ENCODE assay signal across 7 mouse cellular contexts in the genomic region with DNA sequence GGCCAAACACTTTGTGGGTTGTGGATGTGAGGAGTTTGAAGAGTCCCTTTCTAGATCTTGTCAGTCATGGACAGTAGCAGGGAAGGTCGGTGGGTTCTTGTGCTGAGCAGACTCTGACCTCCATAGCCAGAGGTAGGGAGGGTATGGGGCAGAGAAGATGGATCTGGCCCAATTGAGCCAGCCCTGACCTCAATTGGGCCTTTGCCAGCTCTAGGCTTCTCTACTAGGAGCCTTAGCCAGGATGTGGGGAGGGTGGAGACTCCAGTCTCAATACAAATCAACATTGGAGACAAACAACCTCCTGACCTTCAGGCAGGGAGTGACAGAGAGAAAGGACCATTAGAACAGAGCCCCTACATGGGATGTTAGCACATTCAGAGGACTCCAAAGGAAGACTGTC. TPM values are rescaled to one million over a fixed set of nuclear protein-coding genes. Genes with fewer than 3 reads are reported as not detected.
DNase-seq lines count a peak whose midpoint lies in the region; ATAC-seq lines count a peak whose summit lies in the region.

No protein-coding gene starts in this region.

- ATAC-seq in embryonic facial prominence, embryonic 14.5 days (ENCODE audit: low read depth), result no peak
- ATAC-seq in midbrain, embryonic 13.5 days, result no peak

- 50% methylated on average over 1 of the region's 1 CpGs for WGBS in embryonic facial prominence, embryonic 14.5 days
- 71% methylated on average over 1 of the region's 1 CpGs for WGBS in limb, embryonic 10.5 days
- 54% methylated on average over 1 of the region's 1 CpGs for WGBS in midbrain, embryonic 13.5 days

- peak overlapping the region; percentile 42 for H3K4me3 ChIP-seq in embryonic facial prominence, embryonic 14.5 days (ENCODE audit: low read depth, low read length)
- H3K4me3 ChIP-seq in limb, embryonic 10.5 days, result peak overlapping the region; percentile 51
- peak overlapping the region; percentile 34 for H3K4me3 ChIP-seq in midbrain, embryonic 13.5 days (replicated peaks)

- no peaks in the 10 kb centered on the region for H3K36me3 ChIP-seq in embryonic facial prominence, embryonic 14.5 days (ENCODE audit: control insufficient read depth, insufficient read depth, low read length)
- peaks cover 3% of the 10 kb centered on the region; the same call in 1 of the 2 replicates for H3K36me3 ChIP-seq in limb, embryonic 10.5 days
- no peaks in the 10 kb centered on the region for H3K36me3 ChIP-seq in midbrain, embryonic 13.5 days

- H3K4me2 ChIP-seq in embryonic facial prominence, embryonic 14.5 days (ENCODE audit: low read depth, low read length), result peak overlapping the region; percentile 62
- peak overlapping the region; percentile 60 for H3K4me2 ChIP-seq in midbrain, embryonic 13.5 days (replicated peaks)

- DNase-seq in MN1 (ENCODE audit: low spot score), result peak; percentile 27
- no peak for DNase-seq in embryonic facial prominence, embryonic 14.5 days (ENCODE audit: low spot score)
- peak; percentile 54 to 63 for DNase-seq in heart, postnatal 14 days
- DNase-seq in limb, embryonic 10.5 days (ENCODE audit: low spot score), result no peak
- no peak for DNase-seq in thymus, postnatal 25 days
- DNase-seq in cerebellum, postnatal 4 days (ENCODE audit: low spot score in 2 of 2), result no peak

- intact Hi-C loops in heart, postnatal 14 days (cut with DNase I), result no loop called here

- peaks cover 15% of the 10 kb centered on the region for H3K4me1 ChIP-seq in embryonic facial prominence, embryonic 14.5 days (ENCODE audit: control insufficient read depth, insufficient read depth, low read length)
- H3K4me1 ChIP-seq in limb, embryonic 10.5 days, result peaks cover 20% of the 10 kb centered on the region
- peaks cover 16% of the 10 kb centered on the region for H3K4me1 ChIP-seq in midbrain, embryonic 13.5 days (replicated peaks)

- H3K9ac ChIP-seq in embryonic facial prominence, embryonic 14.5 days (ENCODE audit: low read depth, low read length), result peak overlapping the region; percentile 57
- peak overlapping the region; percentile 39; the same call in 1 of the 2 replicates for H3K9ac ChIP-seq in midbrain, embryonic 13.5 days (replicated peaks)

- H3K27me3 ChIP-seq in embryonic facial prominence, embryonic 14.5 days (replicated peaks; ENCODE audit: control insufficient read depth, insufficient read depth, low read length), result peaks cover 6% of the 10 kb centered on the region; the same call in 1 of the 2 replicates
- peaks cover 41% of the 10 kb centered on the region for H3K27me3 ChIP-seq in limb, embryonic 10.5 days (ENCODE audit: low read depth, poor library complexity, severe bottlenecking)
- H3K27me3 ChIP-seq in midbrain, embryonic 13.5 days, result peaks cover 53% of the 10 kb centered on the region

- H3K27ac ChIP-seq in embryonic facial prominence, embryonic 14.5 days (replicated peaks; ENCODE audit: low read depth, low read length), result no peak overlapping the region
- H3K27ac ChIP-seq in limb, embryonic 10.5 days, result peak overlapping the region; percentile 53; the same call in 1 of the 2 replicates
- no peak overlapping the region for H3K27ac ChIP-seq in midbrain, embryonic 13.5 days

- H3K9me3 ChIP-seq in embryonic facial prominence, embryonic 14.5 days (ENCODE audit: control insufficient read depth, low read length), result no peaks in the 10 kb centered on the region
- no peaks in the 10 kb centered on the region for H3K9me3 ChIP-seq in limb, embryonic 10.5 days (replicated peaks)
- no peaks in the 10 kb centered on the region for H3K9me3 ChIP-seq in midbrain, embryonic 13.5 days

RNA-seq across cellular contexts. Expression of a gene that starts 1.0 kb away (rescaled TPM):
- polyA plus RNA-seq in embryonic facial prominence, embryonic 14.5 days (2014; fragmentation: Nextera tagmentation; extraction: Ambion mirVana), result 40.8 and 45.8 TPM in 2 replicates
- 10 to 100 TPM; 29.1 to 29.8 TPM for total RNA-seq in heart, postnatal 14 days (2021)
- 8.5 and 10.3 TPM in 2 replicates for polyA plus RNA-seq in limb, embryonic 10.5 days (2016; fragmentation: Nextera tagmentation; extraction: Ambion mirVana)
- polyA plus RNA-seq in midbrain, embryonic 13.5 days (2015; fragmentation: Nextera tagmentation; extraction: Ambion mirVana), result 7.7 and 9.9 TPM in 2 replicates

RNA-seq across cellular contexts. Expression of a gene that starts 1.1 kb away (rescaled TPM):
- 37.2 and 49.6 TPM in 2 replicates for polyA plus RNA-seq in embryonic facial prominence, embryonic 14.5 days (2014; fragmentation: Nextera tagmentation; extraction: Ambion mirVana)
- 100 to 1,000 TPM; 516 to 570 TPM for total RNA-seq in heart, postnatal 14 days (2021)
- polyA plus RNA-seq in limb, embryonic 10.5 days (2016; fragmentation: Nextera tagmentation; extraction: Ambion mirVana), result 4.6 and 5.3 TPM in 2 replicates
- polyA plus RNA-seq in midbrain, embryonic 13.5 days (2015; fragmentation: Nextera tagmentation; extraction: Ambion mirVana), result 4.7 and 6.9 TPM in 2 replicates

RNA-seq across cellular contexts. Expression of a gene that starts 5.9 kb away (rescaled TPM):
- 92.1 and 98.4 TPM in 2 replicates for polyA plus RNA-seq in embryonic facial prominence, embryonic 14.5 days (2014; fragmentation: Nextera tagmentation; extraction: Ambion mirVana)
- 100 to 1,000 TPM; 101 to 123 TPM for total RNA-seq in heart, postnatal 14 days (2021)
- polyA plus RNA-seq in limb, embryonic 10.5 days (2016; fragmentation: Nextera tagmentation; extraction: Ambion mirVana), result 175 and 194 TPM in 2 replicates
- polyA plus RNA-seq in midbrain, embryonic 13.5 days (2015; fragmentation: Nextera tagmentation; extraction: Ambion mirVana), result 205 and 212 TPM in 2 replicates

RNA-seq across cellular contexts. Expression of a gene that starts 11.4 kb away (rescaled TPM):
- polyA plus RNA-seq in embryonic facial prominence, embryonic 14.5 days (2014; fragmentation: Nextera tagmentation; extraction: Ambion mirVana), result 15.6 and 21.5 TPM in 2 replicates
- total RNA-seq in heart, postnatal 14 days (2021), result 1 to 10 TPM in 1 of 2 experiments, under 1 TPM in 1; 0.74 to 1.7 TPM
- 0.30 TPM in 1 of 2 replicates, not detected in the other for polyA plus RNA-seq in limb, embryonic 10.5 days (2016; fragmentation: Nextera tagmentation; extraction: Ambion mirVana)
- polyA plus RNA-seq in midbrain, embryonic 13.5 days (2015; fragmentation: Nextera tagmentation; extraction: Ambion mirVana), result not detected in 2 replicates

RNA-seq across cellular contexts. Expression of a gene that starts 21.8 kb away (rescaled TPM):
- polyA plus RNA-seq in embryonic facial prominence, embryonic 14.5 days (2014; fragmentation: Nextera tagmentation; extraction: Ambion mirVana), result 182 and 201 TPM in 2 replicates
- 10 to 100 TPM; 77.3 to 86.0 TPM for total RNA-seq in heart, postnatal 14 days (2021)
- polyA plus RNA-seq in limb, embryonic 10.5 days (2016; fragmentation: Nextera tagmentation; extraction: Ambion mirVana), result 40.1 and 40.8 TPM in 2 replicates
- polyA plus RNA-seq in midbrain, embryonic 13.5 days (2015; fragmentation: Nextera tagmentation; extraction: Ambion mirVana), result 33.7 and 39.5 TPM in 2 replicates

Comparison
In these comparisons a context has a peak if more than half of its experiments do, and no peak if none do; other contexts are left out.
1. DNase-seq: peak in MN1 (single experiment) and heart, postnatal 14 days (2 of 2); none in embryonic facial prominence, embryonic 14.5 days (single experiment), limb, embryonic 10.5 days (single experiment), thymus, postnatal 25 days (single experiment) and cerebellum, postnatal 4 days (0 of 2).
2. Peak in every context shown above with its lines, with median percentiles within 50 percentile points of each other: H3K4me3 ChIP-seq.